Mouse (Mus musculus): ENCODE data around the gene Ms4a6d. TPM values are rescaled to one million over a fixed set of nuclear protein-coding genes. Genes with fewer than 3 reads are reported as not detected.
"Not testable (repeated sequence)": the region's sequence is repeated elsewhere in the genome, so short reads cannot be mapped to it uniquely, and the experiment has no call there.

The Ms4a6d gene
- polyA plus RNA-seq, 1 experiment from 2014 or later: 2.3 TPM

GRCm38 (mm10) chr19:11613776-11614443 is 9.3 kb upstream of the Ms4a6d start:
- Histone ChIP-seq H3K27me3 (replicated peaks) (no peaks in the 10 kb centered on the region), H3K4me2 (no peak overlapping the region), H3K9me3 (replicated peaks) (no peaks in the 10 kb centered on the region), H3K36me3 (no peaks in the 10 kb centered on the region), H3K4me1 (no peaks in the 10 kb centered on the region), H3K9ac (replicated peaks) (no peak overlapping the region), H3K4me3 (replicated peaks) (no peak overlapping the region), H3K27ac (replicated peaks) (no peak overlapping the region)
- no peak for ATAC-seq (ENCODE audit: low FRiP score)
- WGBS: 70% methylated on average over 8 of the region's 8 CpGs

GRCm38 (mm10) chr19:11613084-11613483 is 8.4 kb upstream of the Ms4a6d start:
- Histone ChIP-seq H3K4me3 (replicated peaks) (no peak overlapping the region), H3K27ac (replicated peaks) (no peak overlapping the region), H3K36me3 (no peaks in the 10 kb centered on the region), H3K4me1 (no peaks in the 10 kb centered on the region), H3K9ac (replicated peaks) (no peak overlapping the region), H3K27me3 (replicated peaks) (no peaks in the 10 kb centered on the region), H3K9me3 (replicated peaks) (no peaks in the 10 kb centered on the region), H3K4me2 (no peak overlapping the region)
- ATAC-seq (ENCODE audit: low FRiP score): no peak
- 95% methylated on average over 1 of the region's 1 CpGs for WGBS

GRCm38 (mm10) chr19:11612293-11612692 is 7.6 kb upstream of the Ms4a6d start:
- Histone ChIP-seq H3K4me2 (no peak overlapping the region), H3K4me3 (replicated peaks) (no peak overlapping the region), H3K36me3 (no peaks in the 10 kb centered on the region), H3K27me3 (replicated peaks) (no peaks in the 10 kb centered on the region), H3K27ac (replicated peaks) (no peak overlapping the region), H3K9me3 (replicated peaks) (no peaks in the 10 kb centered on the region), H3K9ac (replicated peaks) (no peak overlapping the region), H3K4me1 (no peaks in the 10 kb centered on the region)
- 64% methylated on average over 2 of the region's 2 CpGs for WGBS
- ATAC-seq (ENCODE audit: low FRiP score): no peak

DNA sequence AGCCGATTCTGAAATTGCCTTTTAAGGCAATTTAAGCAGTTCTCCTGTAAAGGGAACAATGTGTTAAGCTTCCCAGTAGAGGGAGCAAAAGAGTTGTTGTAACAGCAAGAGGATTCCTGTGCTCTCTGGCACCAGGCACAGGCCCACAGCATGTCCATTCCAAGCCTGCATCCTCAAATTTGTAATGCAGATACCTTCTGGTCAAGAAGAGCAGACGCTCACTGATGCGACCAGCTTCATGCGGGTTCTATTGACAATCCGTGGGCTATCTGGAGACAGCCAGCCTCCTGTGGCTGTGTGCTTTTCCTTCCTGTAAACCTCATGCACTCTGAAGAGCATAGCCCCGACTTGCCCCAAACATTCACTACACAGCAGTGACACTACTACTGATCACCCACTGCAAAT is 6.9 kb upstream of the Ms4a6d start:
- Histone ChIP-seq H3K4me3 (replicated peaks) (no peak overlapping the region), H3K27me3 (replicated peaks) (no peaks in the 10 kb centered on the region), H3K4me2 (no peak overlapping the region), H3K36me3 (no peaks in the 10 kb centered on the region), H3K4me1 (no peaks in the 10 kb centered on the region), H3K27ac (replicated peaks) (no peak overlapping the region), H3K9ac (replicated peaks) (no peak overlapping the region), H3K9me3 (replicated peaks) (no peaks in the 10 kb centered on the region)
- peak; percentile 92 for ATAC-seq (ENCODE audit: low FRiP score)
- 30% methylated on average over 6 of the region's 6 CpGs for WGBS

- H3K27me3 ChIP-seq (replicated peaks): no peaks in the 10 kb centered on the region
- no peak overlapping the region for H3K27ac ChIP-seq (replicated peaks)
- WGBS: 7% methylated on average over 1 of the region's 1 CpGs
- H3K9me3 ChIP-seq (replicated peaks): no peaks in the 10 kb centered on the region
- H3K36me3 ChIP-seq: no peaks in the 10 kb centered on the region
- ATAC-seq (ENCODE audit: low FRiP score): no peak
- H3K4me2 ChIP-seq: no peak overlapping the region
- H3K9ac ChIP-seq (replicated peaks): no peak overlapping the region
- H3K4me1 ChIP-seq: no peaks in the 10 kb centered on the region
- no peak overlapping the region for H3K4me3 ChIP-seq (replicated peaks)
Measured at GRCm38 (mm10) chr19:11608172-11608571, 3.5 kb upstream of the Ms4a6d start.

GRCm38 (mm10) chr19:11602026-11602425 is 2.6 kb downstream of the Ms4a6d start:
- H3K4me3 ChIP-seq (replicated peaks): no peak overlapping the region
- no peaks in the 10 kb centered on the region for H3K4me1 ChIP-seq
- no peaks in the 10 kb centered on the region for H3K27me3 ChIP-seq (replicated peaks)
- no peak overlapping the region for H3K9ac ChIP-seq (replicated peaks)
- H3K9me3 ChIP-seq (replicated peaks): no peaks in the 10 kb centered on the region
- no peak overlapping the region for H3K27ac ChIP-seq (replicated peaks)
- H3K4me2 ChIP-seq: no peak overlapping the region
- 91% methylated on average over 2 of the region's 2 CpGs for WGBS
- no peak for ATAC-seq (ENCODE audit: low FRiP score)
- no peaks in the 10 kb centered on the region for H3K36me3 ChIP-seq

DNA sequence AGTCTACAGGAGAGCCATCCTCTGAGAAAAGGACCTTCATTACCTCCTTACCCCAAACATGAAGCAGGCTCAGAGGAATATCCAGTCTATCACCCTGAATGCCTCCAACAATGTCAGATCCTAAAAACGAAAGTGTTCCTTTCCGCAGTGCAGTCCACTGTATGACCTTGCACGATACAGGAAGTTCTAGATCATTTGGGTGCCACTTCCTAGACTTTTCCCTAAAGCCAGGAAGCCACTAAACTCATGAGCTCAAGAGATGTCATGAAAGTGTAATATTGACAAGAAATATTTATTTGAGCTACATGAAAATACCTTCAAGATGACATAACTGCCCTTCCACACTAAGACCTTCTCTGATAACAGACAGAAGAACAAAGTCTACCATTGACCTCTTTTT is 3.3 kb downstream of the Ms4a6d start:
- no peak overlapping the region for H3K4me2 ChIP-seq
- H3K27me3 ChIP-seq (replicated peaks): no peaks in the 10 kb centered on the region
- no peaks in the 10 kb centered on the region for H3K9me3 ChIP-seq (replicated peaks)
- H3K36me3 ChIP-seq: no peaks in the 10 kb centered on the region
- WGBS: 91% methylated on average over 3 of the region's 3 CpGs
- H3K27ac ChIP-seq (replicated peaks): no peak overlapping the region
- no peaks in the 10 kb centered on the region for H3K4me1 ChIP-seq
- no peak overlapping the region for H3K4me3 ChIP-seq (replicated peaks)
- H3K9ac ChIP-seq (replicated peaks): no peak overlapping the region
- no peak for ATAC-seq (ENCODE audit: low FRiP score)

- Histone ChIP-seq H3K4me2 (no peak overlapping the region), H3K27me3 (replicated peaks) (no peaks in the 10 kb centered on the region), H3K9ac (replicated peaks) (no peak overlapping the region), H3K4me1 (no peaks in the 10 kb centered on the region), H3K4me3 (replicated peaks) (no peak overlapping the region), H3K9me3 (replicated peaks) (no peaks in the 10 kb centered on the region), H3K27ac (replicated peaks) (no peak overlapping the region), H3K36me3 (no peaks in the 10 kb centered on the region)
- 71% methylated on average over 2 of the region's 2 CpGs for WGBS
- no peak for ATAC-seq (ENCODE audit: low FRiP score)
Measured at GRCm38 (mm10) chr19:11589891-11590449, 14.7 kb downstream of the Ms4a6d start.

DNA sequence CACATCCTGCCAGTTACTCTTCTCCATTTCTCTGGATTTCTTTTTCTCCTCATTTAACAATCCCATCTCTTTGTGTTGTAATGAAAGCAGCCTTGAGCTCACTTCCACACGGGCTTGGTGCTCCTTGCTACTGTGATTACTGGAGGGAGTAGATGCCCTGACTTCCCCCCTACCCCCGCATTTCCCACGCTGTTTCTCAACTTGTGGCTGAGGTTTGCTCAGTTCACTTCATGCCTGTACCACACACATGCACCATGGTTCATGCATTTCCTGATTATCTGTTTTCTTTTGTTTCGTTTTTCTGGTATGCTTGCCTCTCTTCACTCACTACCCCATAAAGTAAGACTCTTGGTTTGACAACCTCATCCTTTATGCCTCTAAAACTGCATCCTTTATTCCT is 15.4 kb downstream of the Ms4a6d start:
- Histone ChIP-seq H3K9ac (replicated peaks) (no peak overlapping the region), H3K27ac (replicated peaks) (no peak overlapping the region), H3K4me3 (replicated peaks) (no peak overlapping the region), H3K4me1 (no peaks in the 10 kb centered on the region), H3K4me2 (no peak overlapping the region), H3K9me3 (replicated peaks) (no peaks in the 10 kb centered on the region), H3K27me3 (replicated peaks) (no peaks in the 10 kb centered on the region), H3K36me3 (no peaks in the 10 kb centered on the region)
- 70% methylated on average over 4 of the region's 4 CpGs for WGBS
- ATAC-seq (ENCODE audit: low FRiP score): no peak

- Histone ChIP-seq H3K9ac (replicated peaks) (no peak overlapping the region), H3K4me3 (replicated peaks) (no peak overlapping the region), H3K27me3 (replicated peaks) (no peaks in the 10 kb centered on the region), H3K27ac (replicated peaks) (no peak overlapping the region), H3K9me3 (replicated peaks) (no peaks in the 10 kb centered on the region), H3K4me1 (no peaks in the 10 kb centered on the region), H3K4me2 (no peak overlapping the region), H3K36me3 (no peaks in the 10 kb centered on the region)
- 82% methylated on average over 8 of the region's 8 CpGs for WGBS
- ATAC-seq (ENCODE audit: low FRiP score): no peak
Measured at GRCm38 (mm10) chr19:11574965-11575364, 29.7 kb downstream of the Ms4a6d start.

DNA sequence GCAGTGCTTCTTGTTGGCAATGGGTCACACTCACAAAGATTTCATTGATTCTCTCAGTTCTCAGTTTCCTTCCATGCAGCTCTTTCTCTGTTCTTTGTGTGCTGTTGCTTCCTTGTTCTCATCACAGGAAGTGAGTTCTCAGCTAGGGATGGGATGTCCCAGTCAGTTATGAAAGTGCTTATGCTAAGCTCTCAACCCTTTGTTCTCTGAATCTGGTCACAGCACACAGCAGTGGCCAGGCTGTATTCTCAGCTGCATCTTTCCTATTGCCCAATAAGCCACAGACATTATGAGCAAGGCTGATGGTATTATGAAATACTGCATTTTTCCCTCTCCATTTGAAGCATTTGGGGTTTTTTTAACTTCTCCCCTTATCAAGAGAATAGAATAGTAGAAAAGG is 45.1 kb downstream of the Ms4a6d start:
- H3K4me1 ChIP-seq; H3K27ac ChIP-seq (replicated peaks); H3K9me3 ChIP-seq (replicated peaks); H3K4me2 ChIP-seq; H3K27me3 ChIP-seq (replicated peaks); H3K9ac ChIP-seq (replicated peaks); H3K36me3 ChIP-seq; H3K4me3 ChIP-seq (replicated peaks); ATAC-seq (ENCODE audit: low FRiP score): not testable (repeated sequence)

- H3K4me3 ChIP-seq (replicated peaks): no peak overlapping the region
- H3K9me3 ChIP-seq (replicated peaks): no peaks in the 10 kb centered on the region
- ATAC-seq (ENCODE audit: low FRiP score): no peak
- no peak overlapping the region for H3K9ac ChIP-seq (replicated peaks)
- no peaks in the 10 kb centered on the region for H3K27me3 ChIP-seq (replicated peaks)
- no peak overlapping the region for H3K27ac ChIP-seq (replicated peaks)
- H3K4me1 ChIP-seq: no peaks in the 10 kb centered on the region
- no peaks in the 10 kb centered on the region for H3K36me3 ChIP-seq
- 92% methylated on average over 5 of the region's 5 CpGs for WGBS
- H3K4me2 ChIP-seq: no peak overlapping the region
Measured at GRCm38 (mm10) chr19:11554726-11555125, 49.9 kb downstream of the Ms4a6d start.

All from neural tube, embryonic 15.5 days (tissue).